Mouse (Mus musculus): ENCODE measurements at regions not wholly inside any gene's neighbourhood (a gene's known extent, or its start where the extent isn't known, plus 50 kb on each side); places are given as distances from the start of the nearest gene placed in this dataset.
"Not testable (repeated sequence)": the region's sequence is repeated elsewhere in the genome, so short reads cannot be mapped to it uniquely, and the experiment has no call there.

DNA sequence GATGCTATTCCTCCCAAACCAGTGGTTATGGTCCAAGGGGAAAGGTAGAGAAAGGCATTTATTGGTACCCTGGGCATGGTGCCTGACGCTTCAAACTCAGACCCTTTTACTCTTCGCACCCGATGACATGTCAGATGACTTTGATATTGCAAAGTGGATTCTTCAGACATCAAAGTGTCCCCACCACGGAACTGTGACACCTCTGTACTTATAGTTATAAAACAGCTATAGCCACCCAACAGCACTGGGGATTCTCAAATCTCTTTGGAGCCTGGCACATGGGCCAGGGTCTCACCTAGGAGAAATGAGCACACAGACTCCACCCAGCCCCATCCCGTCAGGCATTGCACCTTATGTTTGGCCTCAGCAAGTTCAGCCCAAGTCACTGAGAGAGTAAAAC, 329.3 kb upstream of the 3110018I06Rik start:
- DNase-seq (ENCODE audit: low read depth) = no peak

DNA sequence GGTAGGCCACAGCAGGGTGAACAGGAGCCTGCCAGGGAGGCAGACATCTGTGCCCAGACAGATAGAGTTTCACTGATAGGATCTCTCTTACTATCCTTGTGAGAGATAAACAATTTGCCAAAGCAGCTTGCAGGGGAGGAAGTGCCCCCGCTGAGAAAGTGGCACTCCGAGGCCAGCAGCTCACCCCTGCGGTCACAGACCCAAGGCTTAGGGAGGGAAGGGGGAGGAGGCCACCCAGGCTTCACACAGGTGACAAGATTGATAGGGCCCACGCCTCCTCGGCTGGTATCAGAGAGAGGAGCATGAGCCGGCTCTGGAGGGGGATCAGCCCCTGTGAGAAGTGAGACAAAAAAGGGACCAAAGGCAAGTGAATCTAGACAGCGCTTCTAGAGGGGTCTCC, 328.3 kb upstream of the 3110018I06Rik start:
- no peak for DNase-seq (ENCODE audit: low read depth)

DNA sequence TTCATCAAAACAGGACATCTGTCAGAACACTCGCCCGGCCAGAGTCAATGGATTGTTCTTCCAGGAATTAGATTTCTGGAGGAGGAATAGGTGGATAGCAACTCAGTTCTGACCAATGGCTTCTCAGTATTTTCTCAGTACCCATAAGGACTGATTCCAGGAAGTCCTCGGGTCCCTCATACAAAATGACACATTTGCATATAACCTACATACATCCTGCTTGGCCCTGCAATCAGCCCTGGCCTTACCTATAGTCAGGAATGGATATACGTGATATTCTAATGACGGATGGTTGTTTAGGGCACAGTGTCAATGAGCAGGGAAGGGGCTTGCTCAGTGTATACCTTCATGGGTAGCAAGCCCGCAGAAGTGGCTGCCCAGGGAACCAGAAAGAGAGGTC, 327.8 kb upstream of the 3110018I06Rik start:
- no peak for DNase-seq (ENCODE audit: low read depth)

DNA sequence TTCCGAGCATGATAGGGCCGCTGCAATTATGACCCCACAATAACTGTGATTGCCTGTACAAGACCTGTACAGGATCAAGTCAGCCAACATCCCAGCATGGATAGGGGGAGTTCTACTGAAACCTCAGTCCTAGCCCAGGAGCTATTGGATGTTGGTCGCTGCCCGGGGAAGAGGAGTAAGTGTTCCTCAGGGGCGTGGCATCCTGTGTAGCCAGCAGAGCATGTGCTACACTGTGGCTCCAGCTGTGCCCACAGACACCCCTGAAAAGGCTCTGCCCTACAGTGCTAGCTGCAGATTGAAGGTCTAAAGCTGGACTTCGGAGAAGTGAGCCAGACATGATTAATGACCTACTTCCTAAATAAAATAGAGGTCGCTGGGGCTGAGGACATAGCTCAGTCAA, 317.5 kb upstream of the 3110018I06Rik start:
- DNase-seq (ENCODE audit: low read depth) = no peak

DNA sequence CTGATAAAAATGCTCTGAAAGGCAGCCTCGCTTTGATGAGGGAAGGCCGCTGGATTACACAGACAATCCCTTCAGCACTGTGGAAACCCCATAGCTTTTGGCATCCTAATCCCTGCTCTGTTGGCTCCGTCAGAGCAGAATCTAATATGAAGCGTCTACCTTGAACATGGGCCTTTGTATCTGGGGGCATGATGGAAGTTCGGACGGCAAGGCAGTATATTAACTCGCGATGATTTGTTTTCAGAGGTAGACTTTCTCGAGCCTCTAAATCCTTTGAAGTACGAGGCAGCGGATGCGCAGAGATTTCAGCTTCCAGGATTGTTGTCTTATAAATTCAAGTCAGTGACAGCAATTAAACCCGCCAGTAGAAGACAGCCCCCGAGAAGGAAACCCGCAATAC, 316.8 kb upstream of the 3110018I06Rik start:
- no peak for DNase-seq (ENCODE audit: low read depth)

DNA sequence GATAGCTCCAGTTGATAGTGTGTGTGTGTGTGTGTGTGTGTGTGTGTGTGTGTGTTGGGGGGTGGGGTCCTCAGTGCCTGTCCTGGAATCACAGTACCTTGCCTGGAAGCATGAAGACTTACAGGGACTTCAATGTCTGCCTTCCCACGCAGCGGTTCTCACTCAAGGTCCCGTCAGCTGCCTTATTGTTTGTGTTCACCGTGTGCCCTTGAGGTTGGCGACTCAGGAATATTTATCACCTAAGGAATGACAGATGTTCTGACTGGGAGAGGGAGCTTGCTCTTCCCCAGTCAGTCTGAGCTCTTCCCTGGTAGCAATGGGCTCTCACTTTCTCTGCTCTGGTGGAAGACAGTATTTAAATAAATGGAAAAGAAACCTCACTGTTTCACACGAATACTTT, 309.8 kb upstream of the 3110018I06Rik start:
- no peak for DNase-seq (ENCODE audit: low read depth)

DNA sequence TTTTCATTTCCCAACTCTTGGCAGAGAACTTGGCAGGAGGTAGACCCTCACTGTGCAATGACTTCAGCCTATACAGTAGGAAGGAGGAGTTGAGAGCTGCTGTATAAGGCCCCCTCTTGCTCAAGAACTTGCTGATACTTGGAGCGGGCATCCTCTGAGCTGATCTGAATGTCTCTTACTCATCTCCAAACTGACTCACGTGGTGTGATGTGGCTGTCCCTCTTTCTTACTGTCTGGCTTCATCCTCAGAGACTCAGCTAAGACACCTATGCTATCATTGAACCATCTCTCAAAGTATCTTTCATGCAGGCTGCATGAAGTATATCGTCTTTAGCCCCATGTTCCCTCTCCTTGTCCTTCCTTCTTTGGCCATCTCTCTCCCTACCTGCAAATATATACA, 307.9 kb upstream of the 3110018I06Rik start:
- DNase-seq (ENCODE audit: low read depth) = no peak

DNA sequence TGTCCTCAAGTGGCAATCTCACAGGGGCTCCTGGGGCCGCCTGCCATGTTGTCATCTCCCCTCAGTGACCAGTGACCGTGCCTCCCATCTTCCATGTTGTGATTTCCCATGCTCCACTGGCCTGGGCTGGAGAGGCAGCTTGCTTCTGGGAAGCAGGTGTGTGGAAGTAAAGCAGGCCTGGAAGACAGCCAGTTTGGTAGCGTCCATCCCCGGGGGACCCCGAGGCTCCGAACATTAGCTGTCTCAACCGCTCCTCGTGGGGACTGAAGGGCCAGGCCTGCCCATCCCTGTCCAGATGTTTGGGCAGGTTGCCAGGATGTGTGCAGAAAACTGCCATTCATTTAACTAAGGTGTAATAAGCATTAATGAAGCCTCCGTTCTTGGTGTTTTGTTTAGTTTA, 307.1 kb upstream of the 3110018I06Rik start:
- DNase-seq (ENCODE audit: low read depth) = no peak

DNA sequence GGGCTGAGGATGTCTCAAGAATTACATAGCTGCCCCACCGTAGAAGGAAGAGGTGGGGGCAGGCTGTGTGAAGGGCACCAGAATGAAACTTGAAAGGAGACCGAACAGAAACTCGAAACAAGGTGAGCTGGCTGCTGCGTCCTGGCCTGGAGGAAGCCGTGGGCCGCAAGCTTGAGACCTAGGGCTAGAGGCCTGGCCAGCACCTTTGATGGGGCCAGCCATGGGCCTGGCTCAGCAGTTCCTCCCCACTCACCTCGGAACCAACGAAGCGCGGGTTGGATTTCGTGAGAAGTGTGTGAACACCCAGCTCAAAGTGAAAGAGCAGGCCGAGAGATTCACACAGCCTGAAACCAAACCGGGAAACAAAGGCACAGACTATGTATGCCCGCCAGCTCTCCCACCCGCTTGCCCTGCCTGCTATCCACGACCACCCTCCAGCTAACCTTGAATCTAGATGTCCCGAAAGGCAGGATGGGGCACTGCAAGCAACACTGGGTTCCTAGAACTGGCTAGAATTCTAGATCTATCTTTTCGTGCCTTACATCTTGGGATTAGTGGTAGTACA, 306.3 kb upstream of the 3110018I06Rik start:
- DNase-seq (ENCODE audit: low read depth) = no peak

DNA sequence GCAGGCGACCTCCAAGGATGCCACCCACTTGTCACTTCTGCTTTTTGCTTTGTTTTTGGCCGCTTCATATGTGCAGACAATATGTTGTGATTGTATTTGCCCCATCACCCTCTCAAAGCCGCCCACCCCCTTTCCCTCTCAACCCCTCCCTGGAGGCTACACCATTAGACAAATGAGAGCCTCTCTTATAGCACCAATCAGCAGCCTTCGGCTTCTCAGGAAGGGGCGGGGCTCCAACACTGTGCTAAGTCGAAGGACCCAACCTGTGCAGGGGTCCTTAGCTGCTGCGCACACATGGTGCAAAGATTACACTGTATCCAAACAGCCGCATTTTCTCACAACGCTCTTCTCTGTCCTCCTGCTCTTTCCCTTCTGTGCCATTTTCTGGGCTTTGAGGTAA, 305.1 kb upstream of the 3110018I06Rik start:
- no peak for DNase-seq (ENCODE audit: low read depth)

DNA sequence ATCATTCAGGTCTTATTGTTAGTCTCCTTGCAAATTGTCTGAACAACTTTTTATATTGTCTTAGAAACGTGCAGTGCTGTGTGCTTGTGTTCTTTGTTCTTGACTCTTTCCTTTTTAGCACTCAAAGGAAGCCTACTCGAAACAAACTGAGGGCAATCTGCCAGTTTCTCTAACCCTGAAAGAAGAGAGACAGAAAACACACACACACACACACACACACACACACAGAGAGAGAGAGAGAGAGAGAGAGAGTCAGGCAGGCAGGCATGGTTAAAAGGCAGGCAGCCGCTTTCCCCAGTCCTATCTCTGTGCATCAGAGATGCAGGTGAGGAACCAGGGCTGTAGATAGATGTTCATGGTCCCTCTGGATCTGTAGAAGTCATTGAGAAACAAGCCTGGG, 304.0 kb upstream of the 3110018I06Rik start:
- DNase-seq (ENCODE audit: low read depth) = no peak

DNA sequence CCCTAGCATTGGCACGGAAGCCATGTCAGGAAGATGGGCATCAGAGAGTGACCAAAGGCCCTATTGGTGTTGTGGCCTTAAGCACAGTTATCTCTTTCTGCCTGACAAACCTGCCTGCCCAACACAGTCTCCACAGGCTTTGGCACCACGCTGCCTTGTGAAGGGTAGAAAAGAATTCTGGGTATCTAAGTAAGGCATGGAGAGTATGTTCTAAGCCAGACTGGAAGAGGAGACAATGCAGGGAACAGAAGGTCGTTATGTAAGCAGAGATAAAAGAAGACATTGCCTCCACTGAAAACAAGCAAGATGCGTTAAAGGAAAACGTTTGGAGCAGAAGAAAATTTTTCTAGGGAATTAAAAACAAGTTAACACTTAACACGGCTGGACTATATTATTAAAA, 302.1 kb upstream of the 3110018I06Rik start:
- DNase-seq (ENCODE audit: low read depth) = no peak

DNA sequence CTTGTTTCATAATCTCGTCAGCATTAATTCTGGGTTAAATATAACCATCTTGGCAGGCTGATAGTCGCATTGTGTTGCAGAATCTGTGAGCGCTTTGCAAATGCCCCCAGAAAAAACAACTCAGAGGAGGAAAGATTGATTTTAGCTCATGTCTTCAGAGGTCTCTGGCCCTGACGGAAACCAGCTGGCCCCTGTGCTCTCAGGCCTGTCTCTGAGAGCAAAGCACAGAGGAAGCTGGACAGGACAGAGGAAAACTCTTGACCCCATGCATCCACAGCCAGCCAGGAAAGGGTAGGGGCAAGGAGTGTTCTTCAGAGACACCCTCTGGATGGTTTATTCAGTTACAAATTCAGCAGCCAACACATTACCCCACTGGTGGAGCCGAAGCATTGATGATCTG, 300.4 kb upstream of the 3110018I06Rik start:
- DNase-seq (ENCODE audit: low read depth) = no peak

DNA sequence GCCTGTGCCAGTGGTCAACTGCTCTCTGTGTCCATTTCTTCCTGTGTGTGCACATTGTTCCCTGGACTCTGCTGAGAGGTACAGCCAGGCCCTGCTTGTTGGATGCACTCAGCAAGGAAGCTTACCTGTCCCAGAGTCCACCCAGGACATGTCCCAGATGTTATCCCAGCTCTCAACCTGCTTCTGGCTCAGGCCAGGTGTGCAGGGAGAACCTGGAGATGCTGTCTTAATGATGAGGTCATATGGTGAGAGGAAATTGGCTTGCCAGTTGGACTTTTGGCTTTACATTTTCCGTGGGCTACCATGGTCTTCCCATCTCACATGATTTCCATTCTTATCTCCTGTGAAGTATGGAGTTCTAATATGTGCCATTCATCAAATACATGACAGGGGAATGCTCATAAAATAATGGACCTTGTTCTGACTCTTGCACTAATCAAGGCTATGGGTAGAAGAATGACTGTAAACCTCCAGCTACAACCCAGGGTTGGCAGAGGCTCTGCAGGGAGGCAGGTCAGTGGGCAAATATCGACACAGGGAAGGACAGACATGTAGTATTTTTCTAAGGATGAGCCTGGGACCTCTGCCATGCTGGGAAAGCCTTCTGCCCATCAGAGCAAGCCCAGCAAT, 289.9 kb upstream of the 3110018I06Rik start:
- DNase-seq (ENCODE audit: low read depth) = no peak

DNA sequence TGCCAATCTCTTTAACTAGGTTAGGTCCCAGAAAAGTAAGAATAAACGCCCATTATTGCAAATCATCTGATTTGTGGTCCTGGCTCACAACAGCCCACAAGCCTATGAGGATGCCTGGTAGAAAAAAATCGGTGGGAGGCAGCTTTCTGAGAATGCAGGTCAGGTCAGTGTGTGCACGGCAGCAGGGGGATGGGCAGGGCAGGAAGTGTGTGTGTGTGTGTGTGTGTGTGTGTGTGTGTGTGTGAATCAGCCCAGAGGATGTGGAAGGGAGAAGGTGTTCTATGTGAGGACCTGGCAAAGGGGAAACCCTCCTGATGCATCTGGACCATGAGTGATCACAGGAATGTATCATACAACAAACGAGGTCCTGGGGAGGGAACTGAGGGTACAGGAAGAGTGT, 287.5 kb upstream of the 3110018I06Rik start:
- DNase-seq (ENCODE audit: low read depth) = no peak

DNA sequence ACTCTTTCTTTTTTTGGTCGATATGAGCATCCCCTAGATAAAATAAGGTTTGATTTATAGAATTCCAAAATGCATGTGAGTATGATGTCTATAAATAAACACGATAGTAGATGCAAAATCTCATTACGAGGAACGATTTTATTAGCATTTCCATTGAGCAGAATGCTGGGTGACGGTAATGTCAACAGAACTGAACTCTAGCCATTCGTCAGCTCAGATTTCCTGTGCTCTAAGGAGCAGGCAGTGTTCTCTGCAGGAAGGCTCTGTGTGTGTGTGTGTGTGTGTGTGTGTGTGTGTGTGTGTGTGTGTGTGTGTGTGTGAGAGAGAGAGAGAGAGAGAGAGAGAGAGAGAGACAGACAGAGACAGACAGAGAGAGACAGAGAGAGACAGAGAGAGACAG, 279.6 kb upstream of the 3110018I06Rik start:
- DNase-seq (ENCODE audit: low read depth) = not testable (repeated sequence)

DNA sequence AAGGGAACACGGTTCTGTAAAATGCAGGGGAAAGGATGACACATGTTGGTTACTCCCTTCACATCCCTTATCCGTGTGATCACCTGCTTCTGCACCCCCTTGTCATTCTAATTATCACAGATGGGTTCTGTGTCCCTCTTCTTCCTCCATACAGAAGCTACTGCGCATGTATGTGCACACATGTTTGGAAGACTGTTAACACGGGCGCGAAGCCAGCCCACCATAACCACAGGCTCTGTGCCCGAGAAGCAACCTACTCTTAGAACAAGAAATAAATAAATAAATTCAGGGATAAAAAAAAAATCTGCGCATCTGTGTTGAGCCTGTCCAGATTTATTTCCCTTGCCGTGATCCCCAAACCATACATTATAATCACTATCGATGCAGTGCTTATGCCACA, 275.6 kb upstream of the 3110018I06Rik start:
- no peak for DNase-seq (ENCODE audit: low read depth)

DNA sequence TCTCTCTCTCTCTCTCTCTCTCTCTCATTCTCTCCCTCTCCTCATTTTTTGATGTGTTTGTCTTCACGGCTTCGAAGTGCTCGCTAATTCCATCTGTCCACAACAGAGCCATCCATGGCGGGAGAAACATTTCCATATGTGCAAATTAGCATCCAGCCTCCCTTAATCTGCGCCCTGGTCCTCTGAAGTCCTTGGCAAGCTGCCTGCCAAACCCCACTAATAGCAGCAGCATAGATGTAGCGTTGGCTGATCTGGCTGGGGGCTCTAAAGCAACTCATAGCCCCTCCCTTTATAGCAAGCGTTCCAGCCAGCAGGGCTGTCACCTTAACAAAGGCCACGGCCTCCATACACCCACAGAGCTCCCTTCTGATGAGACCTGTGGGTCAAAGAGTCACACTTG, 272.3 kb upstream of the 3110018I06Rik start:
- DNase-seq (ENCODE audit: low read depth) = no peak

DNA sequence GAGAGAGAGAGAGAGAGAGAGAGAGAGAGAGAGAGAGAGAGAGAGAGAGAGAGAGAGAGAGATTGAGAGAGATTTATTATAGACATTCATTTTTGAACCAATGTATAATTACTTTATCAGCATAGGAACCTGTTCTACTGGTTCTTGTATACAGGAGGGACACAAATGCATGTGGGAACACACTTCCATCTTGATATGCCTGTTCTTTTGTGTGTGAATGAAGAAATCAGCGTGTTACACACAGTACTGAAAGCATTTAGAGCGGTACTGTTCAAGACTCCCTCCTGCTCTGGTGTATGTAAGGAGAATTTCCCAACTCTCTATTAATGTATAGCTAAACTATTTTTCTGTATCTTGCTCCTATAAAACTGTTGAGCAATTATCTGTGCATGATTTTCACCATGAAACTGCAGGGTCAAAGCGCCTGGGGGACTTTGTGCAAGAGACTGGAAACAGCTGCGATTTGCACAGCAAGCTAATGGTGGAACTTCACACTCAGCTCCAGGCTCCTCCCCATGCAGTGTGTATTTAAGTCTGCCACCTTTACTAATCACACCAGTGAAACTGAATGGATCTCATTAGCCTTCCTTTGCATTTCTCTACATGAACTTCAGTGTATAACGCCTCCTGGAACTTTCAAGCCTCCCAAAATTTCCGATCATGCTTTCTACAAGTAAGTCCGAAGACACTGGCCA, 267.0 kb upstream of the 3110018I06Rik start:
- no peak for DNase-seq (ENCODE audit: low read depth)

DNA sequence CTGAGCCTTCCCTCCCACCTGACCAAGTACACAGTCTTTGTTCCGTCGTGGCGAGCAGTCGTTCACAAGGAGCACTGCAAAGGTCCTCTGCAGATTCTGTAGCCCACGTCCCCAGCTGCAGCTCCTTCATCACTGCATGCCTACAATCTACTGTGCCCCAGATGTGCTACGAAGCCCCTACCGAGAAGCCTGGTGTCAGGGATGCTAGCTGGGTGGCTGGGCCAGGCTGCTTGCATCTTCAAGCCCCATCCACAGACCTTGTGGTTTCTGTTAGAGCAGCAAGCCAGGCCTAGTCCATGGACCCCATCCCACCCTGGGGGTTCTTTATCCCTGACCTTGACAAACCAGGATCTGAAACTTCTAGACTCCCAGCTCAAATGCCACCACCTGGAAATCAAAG, 266.3 kb upstream of the 3110018I06Rik start:
- no peak for DNase-seq (ENCODE audit: low read depth)

DNA sequence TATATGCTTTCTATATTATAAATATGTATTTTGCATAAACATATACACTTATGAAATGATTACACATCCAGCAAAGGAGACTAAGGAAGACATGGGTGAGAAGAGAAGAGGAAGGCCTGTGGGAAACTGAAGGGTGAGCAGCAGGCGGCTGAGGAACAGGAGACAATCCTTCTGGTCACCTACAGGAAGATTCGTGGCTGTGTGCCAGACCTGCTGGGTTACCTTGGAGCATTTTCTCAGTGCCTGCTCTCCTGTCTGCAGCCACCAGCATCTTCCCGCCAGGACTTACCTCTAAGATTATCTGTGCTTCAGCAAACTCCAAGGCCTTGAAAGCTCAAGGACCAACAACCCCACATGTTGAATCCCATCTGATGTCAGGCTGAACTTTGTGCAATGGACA, 258.3 kb upstream of the 3110018I06Rik start:
- no peak for DNase-seq (ENCODE audit: low read depth)

DNA sequence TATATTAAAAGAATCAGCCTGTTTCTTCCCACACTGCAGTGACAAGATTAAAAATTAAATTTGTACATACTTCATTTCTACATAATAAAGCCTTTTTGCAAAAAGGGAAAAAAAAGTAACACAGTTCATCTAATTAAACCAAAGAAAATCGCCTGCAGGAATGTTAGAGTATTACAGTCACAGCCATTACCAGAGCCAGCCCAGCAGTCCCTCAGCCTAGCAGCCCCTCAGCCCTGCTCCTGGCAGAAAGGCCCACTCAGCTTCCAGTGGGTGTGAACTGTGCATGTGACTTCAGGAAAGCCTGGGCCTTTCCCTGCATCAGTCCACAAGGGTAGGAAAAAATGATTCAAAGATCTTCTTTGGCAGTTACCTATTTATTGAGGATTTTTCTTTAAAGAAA, 256.8 kb upstream of the 3110018I06Rik start:
- no peak for DNase-seq (ENCODE audit: low read depth)

DNA sequence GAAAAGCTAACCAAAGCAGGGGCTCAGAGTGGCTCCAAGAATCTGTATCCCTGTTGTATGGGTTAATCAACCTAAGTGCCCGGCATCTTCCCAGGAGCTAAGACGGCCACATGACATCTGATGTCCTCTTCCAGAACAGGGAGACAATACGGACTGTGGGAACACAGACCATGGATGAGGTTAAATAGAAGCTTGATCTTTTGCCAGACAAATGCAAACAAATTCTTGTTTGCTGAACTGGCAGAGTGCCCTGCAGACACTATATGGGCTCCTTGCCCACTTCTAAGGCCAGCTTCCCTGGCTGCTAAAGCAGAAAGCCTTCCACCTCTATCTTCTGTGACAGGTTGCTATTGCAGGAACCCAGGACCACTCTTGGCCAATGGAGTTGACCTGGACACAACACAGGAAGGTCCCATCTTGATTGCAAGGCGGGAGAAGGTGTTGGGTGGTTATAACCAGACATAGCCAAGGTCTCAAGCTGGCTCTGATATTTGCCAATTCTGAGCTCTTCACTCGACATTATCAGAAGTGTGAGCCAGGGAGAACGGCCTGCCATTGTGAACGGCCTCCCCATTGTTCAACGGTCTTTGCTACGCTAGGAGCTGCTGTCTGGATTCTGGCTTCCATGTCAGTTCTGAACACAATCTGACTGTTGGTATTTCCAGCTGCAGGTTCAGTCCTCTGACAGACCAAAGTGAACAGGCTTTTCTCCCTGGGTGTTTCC, 237.5 kb upstream of the 3110018I06Rik start:
- DNase-seq (ENCODE audit: low read depth) = no peak

Measured in NIH3T3 (cell line).